Mouse (Mus musculus): Measurements from ENCODE around the gene 1700056E22Rik.

GRCm38 (mm10) chr1:184013106-184013505, 21.0 kb downstream of the 1700056E22Rik start, which contains the start of gene Dusp10:
- TF ChIP-seq POLR2A (IDR thresholded peaks at IDR 0.05; ENCODE audit: control insufficient read depth, low read depth, low read length) (no peak), CTCF (IDR thresholded peaks at IDR 0.05; ENCODE audit: control insufficient read depth, insufficient read depth, insufficient replicate concordance, low read depth, low read length) (no peak)

Measured in testis, adult 2 months (tissue).